Mouse (Mus musculus) urinary bladder, postnatal 10 days (tissue): ENCODE results near the gene Gcnt2.

Experiments
- DNase-seq: peaks from one replicate; pipeline ENCODE4 v3.0.0; 2022; ENCODE audit warnings: low spot score

The Gcnt2 gene

GRCm38 (mm10) chr13:41000140-41000925, 140.8 kb downstream of the Gcnt2 start:
- DNase-seq, result no peak

- DNase-seq, result peak; percentile 78
Measured at GRCm38 (mm10) chr13:41000926-41001639, 141.5 kb downstream of the Gcnt2 start, which contains the start of gene Pak1ip1. Gene Pak1ip1, plus strand, starts transcription at chr13:41001023.

- no peak for DNase-seq
Measured at GRCm38 (mm10) chr13:41002001-41002400, 142.4 kb downstream of the Gcnt2 start.

GRCm38 (mm10) chr13:41006244-41006643, 146.7 kb downstream of the Gcnt2 start:
- DNase-seq, result no peak

GRCm38 (mm10) chr13:41008271-41008670, 148.7 kb downstream of the Gcnt2 start:
- no peak for DNase-seq

- no peak for DNase-seq
Measured at GRCm38 (mm10) chr13:41008946-41009345, 149.4 kb downstream of the Gcnt2 start.
